Mouse (Mus musculus) midbrain, postnatal 0 days (tissue): ENCODE measurements around the gene Gemin5. TPM values are rescaled to one million over a fixed set of nuclear protein-coding genes. Genes with fewer than 3 reads are reported as not detected.

Source experiments
- ATAC-seq: fragments of 200-750 bp; cut with Nextera tagmentation; 2 replicates; pipeline ENCODE4 v1.8.0; 2017; ENCODE audit warnings: moderate number of reproducible peaks, mild to moderate bottlenecking, moderate TSS enrichment, moderate library complexity; ENCODE audit not compliant: low FRiP score
- DNase-seq: peaks from one replicate; pipeline ENCODE4 v3.0.0-alpha.2; 2015; ENCODE audit warnings: low spot score
- H3K27ac ChIP-seq: fragments of 300-500 bp; sonication (generic); 2 replicates; pipeline ENCODE4 v1.5.1; 2014; ENCODE audit warnings: low read depth, mild to moderate bottlenecking, low read length, mixed read lengths
- H3K27me3 ChIP-seq: fragments of 300-500 bp; sonication (generic); 2 replicates; pipeline ENCODE4 v1.6.1; 2014; ENCODE audit warnings: low read length, control low read depth, mixed read lengths; ENCODE audit not compliant: insufficient read depth
- H3K36me3 ChIP-seq: fragments of 300-500 bp; sonication (generic); 2 replicates; pipeline ENCODE4 v1.6.1; 2014; ENCODE audit warnings: low read length, control low read depth, mixed read lengths; ENCODE audit not compliant: insufficient read depth
- H3K4me1 ChIP-seq: fragments of 300-500 bp; sonication (generic); 2 replicates; pipeline ENCODE4 v1.6.1; 2014; ENCODE audit warnings: mild to moderate bottlenecking, control low read depth, antibody characterized with exemption, low read length, mixed read lengths; ENCODE audit not compliant: insufficient read depth
- H3K4me2 ChIP-seq: fragments of 300-500 bp; sonication (generic); 2 replicates; pipeline ENCODE4 v1.6.1; 2014; ENCODE audit warnings: low read depth, mild to moderate bottlenecking, low read length, mixed read lengths; ENCODE audit not compliant: poor library complexity, severe bottlenecking
- H3K4me3 ChIP-seq: fragments of 300-500 bp; sonication (generic); 2 replicates; pipeline ENCODE4 v1.5.1; 2014; ENCODE audit warnings: low read depth, mild to moderate bottlenecking, low read length, moderate library complexity
- H3K9ac ChIP-seq: fragments of 300-500 bp; sonication (generic); replicated peaks from 2 replicates; pipeline ENCODE4 v1.6.1; 2014; ENCODE audit warnings: mild to moderate bottlenecking, low read length, moderate library complexity, mixed read lengths; ENCODE audit not compliant: poor library complexity, severe bottlenecking
- H3K9me3 ChIP-seq: fragments of 300-500 bp; sonication (generic); 2 replicates; pipeline ENCODE4 v1.6.1; 2016; ENCODE audit warnings: low read length, control low read depth
- CTCF ChIP-seq: IDR thresholded peaks from 2 replicates; pipeline ENCODE4 v1.5.1; 2016; ENCODE audit warnings: antibody characterized with exemption, mild to moderate bottlenecking
- WGBS: fragments of 180-500 bp; shearing (Covaris S2); extraction: QIAGEN DNeasy Blood & Tissue Kit; methylation state at CpG from one replicate; pipeline ENCODE4 v1.1.7; 2014; 5-methylcytosine and 5-hydroxymethylcytosine counted together
- polyA plus RNA-seq: library from polyadenylated mRNA; unstranded; fragments of >200 nt; fragmentation: Nextera tagmentation; extraction: Ambion mirVana; gene quantifications from 2 replicates; pipeline ENCODE4 v1.2.1, GENCODE M21; 2015
- total RNA-seq: library from RNA; depleted of rRNA; stranded (reverse); fragments of >200 nt; gene quantifications from 2 replicates; pipeline ENCODE4 v1.2.3, GENCODE M21; 2014

The Gemin5 gene
- total and polyA plus RNA-seq, 2 experiments from 2014 or later: 9.9 to 19.2 TPM

DNA sequence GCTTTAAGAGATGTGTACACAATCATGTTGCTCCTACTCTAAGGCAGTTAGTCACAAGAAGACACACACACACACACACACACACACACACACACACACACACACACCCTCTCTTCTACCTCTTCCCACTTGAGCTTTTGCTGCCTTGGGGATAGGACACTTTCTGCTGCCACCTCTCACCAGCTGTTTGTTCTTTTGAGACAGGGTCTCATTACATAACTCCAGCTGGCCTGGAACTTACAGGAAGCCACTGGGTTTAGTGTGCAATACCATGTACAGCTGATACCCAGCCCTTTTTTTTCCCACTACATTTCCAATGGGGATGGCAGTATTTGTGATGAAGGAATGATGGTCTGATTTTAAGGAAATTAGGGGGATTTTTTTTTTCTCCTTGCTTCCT, 33.0 kb downstream of the Gemin5 start:
- no peak for ATAC-seq
- no peak for DNase-seq
- TF ChIP-seq CTCF: no peak
- no peaks in the 10 kb centered on the region for H3K4me1 ChIP-seq
- no peaks in the 10 kb centered on the region for H3K9me3 ChIP-seq
- H3K27ac ChIP-seq: no peak overlapping the region
- no peak overlapping the region for H3K4me2 ChIP-seq
- H3K36me3 ChIP-seq: peaks cover 69% of the 10 kb centered on the region
- no peaks in the 10 kb centered on the region for H3K27me3 ChIP-seq
- H3K9ac ChIP-seq: no peak overlapping the region
- H3K4me3 ChIP-seq: no peak overlapping the region

DNA sequence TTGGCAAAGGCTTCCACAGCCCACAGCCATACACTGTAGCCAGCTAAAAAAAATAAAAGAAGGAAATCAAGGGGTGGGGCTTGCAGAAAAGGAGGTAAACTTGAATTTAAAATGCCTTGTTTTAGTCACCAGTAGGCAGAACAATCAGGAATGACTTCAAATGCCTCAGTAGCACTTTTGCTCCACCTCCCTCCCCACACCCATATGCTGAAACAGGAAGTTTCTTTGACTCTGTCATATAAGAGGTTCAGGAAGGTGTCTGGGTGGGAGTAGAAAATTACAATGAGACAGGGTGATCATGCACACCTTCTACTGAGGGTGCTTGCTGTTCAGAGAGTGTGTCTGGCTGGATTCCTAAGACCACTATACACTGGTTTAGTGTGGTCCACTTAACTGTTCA, 33.5 kb downstream of the Gemin5 start:
- DNase-seq (no peak), ATAC-seq (no peak)
- no peak overlapping the region for H3K9ac ChIP-seq
- no peak for TF ChIP-seq CTCF
- no peak overlapping the region for H3K27ac ChIP-seq
- no peaks in the 10 kb centered on the region for H3K4me1 ChIP-seq
- no peaks in the 10 kb centered on the region for H3K27me3 ChIP-seq
- H3K9me3 ChIP-seq: no peaks in the 10 kb centered on the region
- no peak overlapping the region for H3K4me3 ChIP-seq
- no peak overlapping the region for H3K4me2 ChIP-seq
- H3K36me3 ChIP-seq: peaks cover 69% of the 10 kb centered on the region

DNA sequence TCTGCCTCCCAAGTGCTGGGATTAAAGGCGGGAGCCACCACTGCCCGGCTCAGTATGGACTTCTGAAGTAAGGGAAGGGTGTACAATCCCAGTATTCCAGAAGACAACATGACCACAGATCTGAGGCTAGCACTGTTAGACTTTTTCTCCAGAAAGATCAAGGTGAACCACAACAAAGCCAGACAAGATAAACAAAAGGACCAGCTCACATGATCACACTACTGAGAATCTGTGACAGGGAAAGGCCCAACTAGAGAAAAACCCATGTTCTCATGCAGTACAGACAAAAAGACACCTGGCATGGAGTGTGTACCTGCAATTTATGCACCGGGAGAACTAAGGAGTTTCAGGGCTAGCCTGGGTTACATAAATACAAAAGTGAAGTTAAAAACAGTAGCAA, 36.3 kb downstream of the Gemin5 start:
- no peaks in the 10 kb centered on the region for H3K9me3 ChIP-seq
- H3K4me1 ChIP-seq: no peaks in the 10 kb centered on the region
- 99% methylated on average over 3 of the region's 3 CpGs for WGBS
- no peak overlapping the region for H3K4me2 ChIP-seq
- no peaks in the 10 kb centered on the region for H3K27me3 ChIP-seq
- no peak for DNase-seq
- H3K36me3 ChIP-seq: peaks cover 75% of the 10 kb centered on the region
- TF ChIP-seq CTCF: no peak
- ATAC-seq: no peak
- no peak overlapping the region for H3K27ac ChIP-seq
- no peak overlapping the region for H3K4me3 ChIP-seq
- no peak overlapping the region for H3K9ac ChIP-seq

DNA sequence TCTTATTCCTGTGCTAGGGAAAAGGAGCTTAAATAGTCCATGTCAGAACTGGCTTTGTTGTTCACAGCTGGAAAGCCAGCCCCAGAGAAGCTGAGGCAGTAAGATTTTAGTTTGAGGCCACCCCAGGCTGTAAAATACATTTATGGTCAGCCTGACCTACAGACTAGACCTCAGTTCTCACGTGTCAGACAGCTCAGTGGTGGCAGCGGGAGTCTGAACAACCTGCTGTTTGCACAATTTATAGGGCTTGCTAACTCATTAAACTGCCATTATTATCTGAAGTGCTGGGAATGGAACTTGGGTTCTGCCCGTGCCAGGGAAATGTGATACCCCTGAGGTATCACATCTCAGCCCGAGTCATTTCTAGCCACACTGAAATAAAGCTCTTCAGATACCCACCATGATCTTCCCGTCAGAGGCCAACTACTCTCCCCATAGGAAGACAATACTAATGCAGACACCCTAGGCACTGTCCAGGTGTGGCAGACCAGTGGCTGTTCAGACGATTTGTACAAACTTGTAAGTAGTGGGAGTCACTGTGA, 39.0 kb downstream of the Gemin5 start:
- WGBS: 82% methylated on average over 6 of the region's 6 CpGs
- Histone ChIP-seq H3K4me3 (no peak overlapping the region), H3K36me3 (peaks cover 60% of the 10 kb centered on the region), H3K9me3 (no peaks in the 10 kb centered on the region), H3K9ac (no peak overlapping the region), H3K4me2 (no peak overlapping the region), H3K4me1 (no peaks in the 10 kb centered on the region), H3K27me3 (no peaks in the 10 kb centered on the region), H3K27ac (no peak overlapping the region)
- ATAC-seq (no peak), DNase-seq (no peak)
- TF ChIP-seq CTCF: no peak

DNA sequence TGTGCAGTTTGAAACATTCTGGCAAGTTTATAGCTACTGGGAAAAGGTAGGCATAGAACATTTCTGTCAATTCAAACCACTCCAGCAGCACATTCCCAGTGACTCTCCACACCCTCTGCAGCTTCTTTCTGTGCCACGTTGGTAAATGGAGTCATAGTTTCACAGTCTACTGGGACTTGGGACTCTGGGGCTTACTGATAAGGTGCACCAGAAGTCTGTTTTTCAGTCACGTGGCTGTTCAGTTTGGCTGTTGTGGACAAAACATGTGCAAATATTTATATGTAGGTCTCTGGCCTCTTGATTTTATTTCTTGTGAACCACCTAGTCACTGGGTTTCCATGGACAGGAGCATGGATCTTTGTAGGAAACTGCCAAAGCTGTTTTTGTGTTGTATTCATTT, 40.8 kb downstream of the Gemin5 start:
- no peak for TF ChIP-seq CTCF
- H3K9me3 ChIP-seq: no peaks in the 10 kb centered on the region
- no peak overlapping the region for H3K9ac ChIP-seq
- no peak overlapping the region for H3K4me2 ChIP-seq
- 83% methylated on average over 2 of the region's 2 CpGs for WGBS
- DNase-seq (no peak), ATAC-seq (no peak)
- no peaks in the 10 kb centered on the region for H3K27me3 ChIP-seq
- H3K27ac ChIP-seq: no peak overlapping the region
- no peak overlapping the region for H3K4me3 ChIP-seq
- no peaks in the 10 kb centered on the region for H3K4me1 ChIP-seq
- H3K36me3 ChIP-seq: peaks cover 68% of the 10 kb centered on the region

DNA sequence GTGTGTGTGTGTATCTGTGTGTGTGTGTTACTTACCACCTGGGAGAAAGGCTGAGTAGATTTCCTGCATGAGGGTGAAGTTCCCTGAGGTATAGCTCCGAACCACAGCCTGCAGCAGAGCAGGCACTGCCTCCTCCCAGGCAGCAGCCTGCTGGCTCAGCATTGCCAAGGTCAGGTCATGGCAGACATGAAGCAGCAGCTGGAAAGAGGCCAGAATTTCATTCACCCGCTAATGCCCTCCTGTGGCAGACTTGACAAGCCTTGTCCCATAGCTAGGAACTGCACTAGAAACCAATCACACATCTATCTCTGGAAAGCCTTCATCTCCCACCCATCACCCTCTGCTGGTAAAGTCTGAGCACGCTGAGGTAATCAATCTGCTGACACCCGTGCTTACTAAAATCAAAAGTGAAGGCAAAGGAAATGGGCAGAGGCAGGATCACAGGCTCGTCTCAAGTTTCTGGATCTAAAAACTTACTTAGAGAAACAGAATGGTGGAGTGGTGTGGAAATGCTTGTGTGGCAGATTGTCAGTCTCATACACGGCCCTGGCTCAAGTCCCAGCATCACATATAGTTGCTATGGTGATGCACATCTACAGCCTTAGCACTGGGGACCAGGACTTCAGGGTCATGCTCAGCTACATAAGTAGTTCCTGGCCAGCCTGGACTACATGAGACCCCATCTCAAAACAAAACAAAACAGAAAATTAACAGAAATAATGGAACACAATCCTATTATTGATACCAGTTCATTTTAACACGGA, 41.8 kb downstream of the Gemin5 start:
- TF ChIP-seq CTCF: peak; percentile 45
- Histone ChIP-seq H3K4me1 (no peaks in the 10 kb centered on the region), H3K27ac (no peak overlapping the region), H3K9me3 (no peaks in the 10 kb centered on the region), H3K4me2 (no peak overlapping the region), H3K27me3 (no peaks in the 10 kb centered on the region), H3K36me3 (peaks cover 69% of the 10 kb centered on the region), H3K4me3 (no peak overlapping the region), H3K9ac (no peak overlapping the region)
- 74% methylated on average over 7 of the region's 7 CpGs for WGBS
- no peak for ATAC-seq
- peak; percentile 90 for DNase-seq
